2 mouse cellular contexts compared by ENCODE assay signal in the genomic region with DNA sequence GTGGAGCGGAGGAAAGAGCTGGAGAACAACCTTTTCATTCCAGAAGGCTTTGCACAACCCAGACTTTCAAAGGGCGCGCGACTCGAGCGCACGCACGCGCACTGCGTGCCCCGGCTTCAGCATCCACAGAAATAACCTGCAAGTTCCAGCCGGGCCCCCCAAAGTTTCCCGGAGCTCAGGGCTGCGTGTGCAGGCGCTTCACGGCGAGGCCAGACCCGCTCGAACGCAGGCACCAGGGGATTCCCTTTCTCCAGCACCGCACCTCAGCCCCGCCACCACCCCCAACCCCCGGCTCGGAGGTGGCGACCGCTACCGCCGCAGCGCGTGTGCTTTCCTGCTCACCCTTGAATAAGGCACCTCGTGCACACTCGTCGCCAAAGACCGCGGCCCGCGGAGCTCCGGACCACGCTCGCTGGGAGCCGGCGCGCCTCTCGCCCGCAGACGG.
A peak's percentile ranks its signal among the peaks of the same experiment; 100 is the strongest.
TF ChIP-seq lines count a peak whose summit lies in the region.

No protein-coding gene starts in this region.

TF ChIP-seq in C2C12, 6 proteins besides CTCF, POLR2A, EP300 and RAD21:
- TF ChIP-seq USF1 (IDR thresholded peaks at IDR 0.05; ENCODE audit: low read depth) (no peak), CEBPB (IDR thresholded peaks at IDR 0.05; ENCODE audit: low read depth) (peak; percentile 21)

TF ChIP-seq in myocyte, 11 proteins besides CTCF, POLR2A, EP300 and RAD21:
- no peak for TF ChIP-seq SRF (IDR thresholded peaks at IDR 0.05; ENCODE audit: control insufficient read depth, insufficient read length, low read depth)
- TF ChIP-seq E2F4 (IDR thresholded peaks at IDR 0.05; ENCODE audit: insufficient read depth): peak; percentile 84
